Mouse (Mus musculus): ENCODE measurements at regions not wholly inside any gene's neighbourhood (a gene's known extent, or its start where the extent isn't known, plus 50 kb on each side); places are given as distances from the start of the nearest gene placed in this dataset.

DNA sequence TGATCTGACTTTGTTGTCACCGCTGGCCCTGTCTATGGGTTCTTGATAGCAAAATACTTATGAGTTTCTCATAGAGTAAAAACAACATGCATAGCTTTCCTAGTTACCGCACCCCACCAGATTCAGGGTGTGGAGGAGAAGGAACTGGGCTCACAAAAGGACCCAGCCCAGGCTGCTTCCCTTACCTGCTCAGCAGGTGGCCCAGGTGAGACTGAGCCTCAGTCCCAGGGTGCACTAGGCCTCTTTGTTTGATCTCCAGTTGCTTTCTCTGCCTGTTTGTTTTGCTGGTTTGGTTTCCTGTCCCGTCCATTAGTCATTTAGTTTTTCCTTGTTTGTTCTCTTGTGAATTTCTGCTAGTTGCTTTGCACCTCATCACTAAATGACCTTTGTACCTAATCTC lies 483.3 kb downstream of the Sox2 start:
- TF ChIP-seq GATA1 (IDR thresholded peaks at IDR 0.05; ENCODE audit: borderline replicate concordance, low read length) (no peak), CTCF (IDR thresholded peaks at IDR 0.05; ENCODE audit: low read depth, low read length) (no peak), TAL1 (conservative IDR thresholded peaks at IDR 0.05; ENCODE audit: low read depth, low read length) (no peak), POLR2AphosphoS5 (IDR thresholded peaks at IDR 0.05; ENCODE audit: insufficient replicate concordance, low read depth, low read length) (no peak)

Data from G1E (cell line).